Mouse (Mus musculus) liver, embryonic 16.5 days (tissue): ENCODE results near the gene Nmrk2. TPM values are rescaled to one million over a fixed set of nuclear protein-coding genes. Genes with fewer than 3 reads are reported as not detected.
"Not testable (repeated sequence)": the region's sequence is repeated elsewhere in the genome, so short reads cannot be mapped to it uniquely, and the experiment has no call there.

Experiments
- ATAC-seq: fragments of 200-750 bp; cut with Nextera tagmentation; 2 replicates; pipeline ENCODE4 v1.8.0; 2017; ENCODE audit warnings: low read depth, mild to moderate bottlenecking, moderate number of reproducible peaks, moderate library complexity
- H3K27ac ChIP-seq: fragments of 300-500 bp; sonication (generic); 2 replicates; pipeline ENCODE4 v1.5.1; 2014; ENCODE audit warnings: mild to moderate bottlenecking, low read length
- H3K27me3 ChIP-seq: fragments of 300-500 bp; sonication (generic); 2 replicates; pipeline ENCODE4 v1.6.1; 2014; ENCODE audit warnings: low read depth, low read length, mixed read lengths; ENCODE audit not compliant: control insufficient read depth, insufficient read depth
- H3K36me3 ChIP-seq: fragments of 300-500 bp; sonication (generic); 2 replicates; pipeline ENCODE4 v1.6.1; 2014; ENCODE audit warnings: mild to moderate bottlenecking; ENCODE audit not compliant: control insufficient read depth, insufficient read depth
- H3K4me1 ChIP-seq: fragments of 300-500 bp; sonication (generic); 2 replicates; pipeline ENCODE4 v1.6.1; 2014; ENCODE audit warnings: low read depth, low read length, mixed read lengths; ENCODE audit not compliant: control insufficient read depth
- H3K4me2 ChIP-seq: fragments of 300-500 bp; sonication (generic); 2 replicates; pipeline ENCODE4 v1.6.1; 2014; ENCODE audit warnings: low read depth, low read length, mixed read lengths
- H3K4me3 ChIP-seq: fragments of 300-500 bp; sonication (generic); 2 replicates; pipeline ENCODE4 v1.5.1; 2014; ENCODE audit warnings: low read depth, mild to moderate bottlenecking, low read length
- H3K9ac ChIP-seq: fragments of 300-500 bp; sonication (generic); 2 replicates; pipeline ENCODE4 v1.6.1; 2014; ENCODE audit warnings: low read depth, low read length
- H3K9me3 ChIP-seq: fragments of 300-500 bp; sonication (generic); replicated peaks from 2 replicates; pipeline ENCODE4 v1.6.1; 2016; ENCODE audit warnings: low read length; ENCODE audit not compliant: control insufficient read depth
- WGBS: fragments of 180-500 bp; shearing (Covaris S2); extraction: QIAGEN DNeasy Blood & Tissue Kit; methylation state at CpG from one replicate; pipeline ENCODE4 v1.1.7; 2014; ENCODE audit not compliant: insufficient replicate concordance; 5-methylcytosine and 5-hydroxymethylcytosine counted together
- polyA plus RNA-seq: library from polyadenylated mRNA; unstranded; fragments of >200 nt; fragmentation: Nextera tagmentation; extraction: Ambion mirVana; gene quantifications from 2 replicates; pipeline ENCODE4 v1.2.1, GENCODE M21; 2015

Gene Nmrk2
- polyA plus RNA-seq, 1 experiment from 2014 or later, result 0.05 TPM

- no peak for ATAC-seq
- 71% methylated on average over 5 of the region's 5 CpGs for WGBS
- no peaks in the 10 kb centered on the region for H3K9me3 ChIP-seq
- H3K4me2 ChIP-seq, result peak within 1 kb of the TSS; percentile 85
- H3K27me3 ChIP-seq, result no peaks in the 10 kb centered on the region
- peaks cover 16% of the 10 kb centered on the region for H3K4me1 ChIP-seq
- H3K27ac ChIP-seq, result peak within 1 kb of the TSS; percentile 88
- H3K4me3 ChIP-seq, result peak within 1 kb of the TSS; percentile 79
- peaks cover 37% of the 10 kb centered on the region for H3K36me3 ChIP-seq
- peak within 1 kb of the TSS; percentile 79 for H3K9ac ChIP-seq
Observed at GRCm38 (mm10) chr10:81183805-81184204, 18.0 kb downstream of the Nmrk2 start, which contains the start of gene 4930442H23Rik. Gene 4930442H23Rik, minus strand, starts transcription at chr10:81183849.

- Histone ChIP-seq H3K36me3 (peaks cover 49% of the 10 kb centered on the region), H3K27ac (peak within 1 kb of the TSS; percentile 88), H3K4me3 (peak within 1 kb of the TSS; percentile 79), H3K4me1 (peaks cover 26% of the 10 kb centered on the region), H3K9ac (peak within 1 kb of the TSS; percentile 79), H3K9me3 (no peaks in the 10 kb centered on the region), H3K27me3 (no peaks in the 10 kb centered on the region), H3K4me2 (peak within 1 kb of the TSS; percentile 85)
- WGBS, result 5% methylated on average over 53 of the region's 53 CpGs
- peak; percentile 95 for ATAC-seq
Observed at GRCm38 (mm10) chr10:81182336-81183333, 19.2 kb downstream of the Nmrk2 start, which contains the start of gene Dapk3. Gene Dapk3, plus strand, starts transcription at chr10:81183005.

- peaks cover 51% of the 10 kb centered on the region for H3K36me3 ChIP-seq
- H3K27me3 ChIP-seq, H3K4me2 ChIP-seq, H3K4me3 ChIP-seq, H3K27ac ChIP-seq, ATAC-seq, H3K9ac ChIP-seq, H3K9me3 ChIP-seq: not testable (repeated sequence)
- WGBS, result 78% methylated on average over 12 of the region's 12 CpGs
- peaks cover 28% of the 10 kb centered on the region for H3K4me1 ChIP-seq
Observed at GRCm38 (mm10) chr10:81181860-81182259, 20.0 kb downstream of the Nmrk2 start.

GRCm38 (mm10) chr10:81180946-81181345, 20.9 kb downstream of the Nmrk2 start:
- Histone ChIP-seq H3K4me3 (no peak overlapping the region), H3K9ac (no peak overlapping the region), H3K27me3 (no peaks in the 10 kb centered on the region), H3K36me3 (peaks cover 51% of the 10 kb centered on the region), H3K27ac (0 out of 2 replicates have a peak overlapping the region, but pooled peaks have one; percentile 14), H3K4me2 (no peak overlapping the region), H3K9me3 (no peaks in the 10 kb centered on the region), H3K4me1 (peaks cover 31% of the 10 kb centered on the region)
- WGBS, result 91% methylated on average over 13 of the region's 13 CpGs
- ATAC-seq, result no peak

- no peaks in the 10 kb centered on the region for H3K27me3 ChIP-seq
- H3K9me3 ChIP-seq, result no peaks in the 10 kb centered on the region
- peaks cover 43% of the 10 kb centered on the region for H3K4me1 ChIP-seq
- no peak overlapping the region for H3K4me3 ChIP-seq
- ATAC-seq, result no peak
- H3K4me2 ChIP-seq, result no peak overlapping the region
- no peak overlapping the region for H3K27ac ChIP-seq
- peaks cover 51% of the 10 kb centered on the region for H3K36me3 ChIP-seq
- no peak overlapping the region for H3K9ac ChIP-seq
- WGBS, result 86% methylated on average over 32 of the region's 32 CpGs
Observed at GRCm38 (mm10) chr10:81179451-81180342, 22.2 kb downstream of the Nmrk2 start.

- Histone ChIP-seq H3K9me3 (no peaks in the 10 kb centered on the region), H3K27me3 (no peaks in the 10 kb centered on the region), H3K4me1 (peaks cover 48% of the 10 kb centered on the region), H3K9ac (no peak overlapping the region), H3K4me3 (no peak overlapping the region), H3K4me2 (no peak overlapping the region), H3K27ac (no peak overlapping the region), H3K36me3 (peaks cover 51% of the 10 kb centered on the region)
- no peak for ATAC-seq
- 89% methylated on average over 11 of the region's 11 CpGs for WGBS
Observed at GRCm38 (mm10) chr10:81178927-81179326, 22.9 kb downstream of the Nmrk2 start.

GRCm38 (mm10) chr10:81177958-81178712, 23.7 kb downstream of the Nmrk2 start:
- H3K27me3 ChIP-seq, result no peaks in the 10 kb centered on the region
- no peaks in the 10 kb centered on the region for H3K9me3 ChIP-seq
- 52% methylated on average over 14 of the region's 14 CpGs for WGBS
- peak overlapping the region; percentile 79; the same call in 1 of the 2 replicates for H3K27ac ChIP-seq
- H3K4me3 ChIP-seq, result peak overlapping the region; percentile 85
- peak overlapping the region; percentile 96 for H3K9ac ChIP-seq
- H3K36me3 ChIP-seq, result peaks cover 51% of the 10 kb centered on the region
- ATAC-seq, result no peak
- H3K4me2 ChIP-seq, result peak overlapping the region; percentile 80
- peaks cover 48% of the 10 kb centered on the region for H3K4me1 ChIP-seq

GRCm38 (mm10) chr10:81177491-81177925, 24.3 kb downstream of the Nmrk2 start:
- H3K27ac ChIP-seq, result peak overlapping the region; percentile 79
- H3K36me3 ChIP-seq, result peaks cover 50% of the 10 kb centered on the region
- peaks cover 49% of the 10 kb centered on the region for H3K4me1 ChIP-seq
- no peak for ATAC-seq
- peak overlapping the region; percentile 85 for H3K4me3 ChIP-seq
- WGBS, result 4% methylated on average over 16 of the region's 16 CpGs
- no peaks in the 10 kb centered on the region for H3K9me3 ChIP-seq
- peak overlapping the region; percentile 80 for H3K4me2 ChIP-seq
- no peaks in the 10 kb centered on the region for H3K27me3 ChIP-seq
- H3K9ac ChIP-seq, result peak overlapping the region; percentile 96
